Mouse (Mus musculus): ENCODE measurements around the gene Tmem178. TPM values are rescaled to one million over a fixed set of nuclear protein-coding genes. Genes with fewer than 3 reads are reported as not detected.

The Tmem178 gene
- polyA plus RNA-seq, 1 experiment: not detected

DNA sequence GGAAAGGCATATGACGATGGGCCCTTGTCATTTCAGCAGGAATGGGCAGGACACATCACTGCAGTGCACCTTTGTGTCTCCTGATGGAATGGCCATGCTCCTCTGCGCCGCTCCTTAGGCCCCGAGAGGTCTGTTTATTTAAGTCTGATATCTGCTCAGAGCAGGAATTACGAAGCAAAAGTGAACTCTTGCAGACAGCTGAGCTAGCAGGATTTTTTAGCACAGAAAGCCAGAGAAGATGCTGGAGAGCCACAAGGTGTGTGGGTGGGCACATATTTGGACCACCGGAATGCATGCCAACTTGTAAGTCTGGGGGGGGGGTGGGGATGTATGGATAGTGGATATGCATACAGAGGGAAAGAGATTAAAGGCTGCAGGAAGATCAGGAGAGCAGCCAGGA is 13.9 kb downstream of the Tmem178 start:
- no peak overlapping the region for H3K4me3 ChIP-seq (ENCODE audit: insufficient read depth, low read length)
- TF ChIP-seq CTCF (IDR thresholded peaks at IDR 0.05; ENCODE audit: low read depth, low read length) (no peak), POLR2A (IDR thresholded peaks at IDR 0.05; ENCODE audit: borderline replicate concordance, low read depth, low read length) (no peak)
- peaks cover 11% of the 10 kb centered on the region for H3K4me1 ChIP-seq (ENCODE audit: control insufficient read depth, insufficient read depth, low read length)
- H3K27ac ChIP-seq (ENCODE audit: insufficient read depth, low read depth, low read length): no peak overlapping the region

GRCm38 (mm10) chr17:80959840-80960239 is 15.4 kb downstream of the Tmem178 start:
- no peak for TF ChIP-seq CTCF (IDR thresholded peaks at IDR 0.05; ENCODE audit: low read depth, low read length)
- TF ChIP-seq POLR2A (IDR thresholded peaks at IDR 0.05; ENCODE audit: borderline replicate concordance, low read depth, low read length): no peak
- H3K27ac ChIP-seq (ENCODE audit: insufficient read depth, low read depth, low read length): no peak overlapping the region
- H3K4me3 ChIP-seq (ENCODE audit: insufficient read depth, low read length): no peak overlapping the region
- H3K4me1 ChIP-seq (ENCODE audit: control insufficient read depth, insufficient read depth, low read length): peaks cover 11% of the 10 kb centered on the region

GRCm38 (mm10) chr17:80967475-80967874 is 23.0 kb downstream of the Tmem178 start:
- Histone ChIP-seq H3K4me3 (ENCODE audit: insufficient read depth, low read length) (no peak overlapping the region), H3K27ac (ENCODE audit: insufficient read depth, low read depth, low read length) (no peak overlapping the region), H3K4me1 (ENCODE audit: control insufficient read depth, insufficient read depth, low read length) (no peaks in the 10 kb centered on the region)
- TF ChIP-seq POLR2A (IDR thresholded peaks at IDR 0.05; ENCODE audit: borderline replicate concordance, low read depth, low read length): no peak
- no peak for TF ChIP-seq CTCF (IDR thresholded peaks at IDR 0.05; ENCODE audit: low read depth, low read length)

- no peaks in the 10 kb centered on the region for H3K4me1 ChIP-seq (ENCODE audit: control insufficient read depth, insufficient read depth, low read length)
- TF ChIP-seq POLR2A (IDR thresholded peaks at IDR 0.05; ENCODE audit: borderline replicate concordance, low read depth, low read length) (no peak), CTCF (IDR thresholded peaks at IDR 0.05; ENCODE audit: low read depth, low read length) (no peak)
- no peak overlapping the region for H3K27ac ChIP-seq (ENCODE audit: insufficient read depth, low read depth, low read length)
- no peak overlapping the region for H3K4me3 ChIP-seq (ENCODE audit: insufficient read depth, low read length)
Observed at GRCm38 (mm10) chr17:80969643-80970619, 25.5 kb downstream of the Tmem178 start.

GRCm38 (mm10) chr17:80970716-80971115 is 26.3 kb downstream of the Tmem178 start:
- H3K4me3 ChIP-seq (ENCODE audit: insufficient read depth, low read length): no peak overlapping the region
- H3K4me1 ChIP-seq (ENCODE audit: control insufficient read depth, insufficient read depth, low read length): no peaks in the 10 kb centered on the region
- TF ChIP-seq CTCF (IDR thresholded peaks at IDR 0.05; ENCODE audit: low read depth, low read length) (no peak), POLR2A (IDR thresholded peaks at IDR 0.05; ENCODE audit: borderline replicate concordance, low read depth, low read length) (no peak)
- no peak overlapping the region for H3K27ac ChIP-seq (ENCODE audit: insufficient read depth, low read depth, low read length)

- TF ChIP-seq CTCF (IDR thresholded peaks at IDR 0.05; ENCODE audit: low read depth, low read length) (no peak), POLR2A (IDR thresholded peaks at IDR 0.05; ENCODE audit: borderline replicate concordance, low read depth, low read length) (no peak)
- 0 out of 2 replicates have a peak, but pooled peaks cover 3% of the 10 kb centered on the region for H3K4me1 ChIP-seq (ENCODE audit: control insufficient read depth, insufficient read depth, low read length)
- H3K4me3 ChIP-seq (ENCODE audit: insufficient read depth, low read length): no peak overlapping the region
- no peak overlapping the region for H3K27ac ChIP-seq (ENCODE audit: insufficient read depth, low read depth, low read length)
Observed at GRCm38 (mm10) chr17:80972891-80973290, 28.5 kb downstream of the Tmem178 start.

DNA sequence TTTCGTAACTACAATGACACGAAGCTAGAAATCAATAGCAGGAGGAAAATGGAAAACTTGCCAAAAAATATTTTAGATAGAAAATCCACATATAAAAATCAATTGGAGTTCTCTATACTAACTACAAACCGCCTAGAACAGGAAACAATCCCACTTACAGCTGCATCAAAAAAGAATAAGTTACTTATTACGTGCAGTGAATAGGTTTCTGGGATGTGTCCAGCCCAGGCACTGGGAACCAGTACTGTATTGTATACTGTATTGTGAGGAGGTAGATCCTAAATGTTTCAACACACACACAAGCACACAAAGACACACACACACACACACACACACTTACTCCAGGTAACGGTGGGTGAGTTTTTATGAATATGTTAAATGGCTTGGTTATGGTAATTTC is 32.8 kb downstream of the Tmem178 start:
- no peak overlapping the region for H3K4me3 ChIP-seq (ENCODE audit: insufficient read depth, low read length)
- H3K27ac ChIP-seq (ENCODE audit: insufficient read depth, low read depth, low read length): no peak overlapping the region
- H3K4me1 ChIP-seq (ENCODE audit: control insufficient read depth, insufficient read depth, low read length): peaks cover 4% of the 10 kb centered on the region; the same call in 1 of the 2 replicates
- TF ChIP-seq POLR2A (IDR thresholded peaks at IDR 0.05; ENCODE audit: borderline replicate concordance, low read depth, low read length) (no peak), CTCF (IDR thresholded peaks at IDR 0.05; ENCODE audit: low read depth, low read length) (no peak)

DNA sequence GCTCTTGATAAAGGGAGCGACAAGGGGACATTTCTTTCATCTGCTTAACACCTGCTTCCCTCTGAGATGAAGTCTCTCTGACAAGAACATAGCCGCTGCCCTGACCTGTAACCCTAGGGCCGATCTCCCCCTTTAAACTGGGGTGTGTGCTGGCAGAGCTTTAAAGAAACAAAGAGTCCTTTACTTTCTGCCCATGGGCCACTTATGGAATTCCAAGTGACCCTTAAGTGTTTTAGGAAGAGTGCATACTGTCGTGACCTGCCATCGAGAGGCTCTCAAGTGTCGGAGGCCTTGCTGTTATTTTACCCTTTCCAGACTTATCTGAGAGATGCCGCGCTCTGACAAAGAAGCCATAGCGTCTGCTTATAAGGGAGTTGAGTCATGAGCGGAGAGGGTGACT is 35.7 kb downstream of the Tmem178 start:
- no peak overlapping the region for H3K27ac ChIP-seq (ENCODE audit: insufficient read depth, low read depth, low read length)
- no peak overlapping the region for H3K4me3 ChIP-seq (ENCODE audit: insufficient read depth, low read length)
- H3K4me1 ChIP-seq (ENCODE audit: control insufficient read depth, insufficient read depth, low read length): peaks cover 4% of the 10 kb centered on the region; the same call in 1 of the 2 replicates
- no peak for TF ChIP-seq POLR2A (IDR thresholded peaks at IDR 0.05; ENCODE audit: borderline replicate concordance, low read depth, low read length)
- no peak for TF ChIP-seq CTCF (IDR thresholded peaks at IDR 0.05; ENCODE audit: low read depth, low read length)

DNA sequence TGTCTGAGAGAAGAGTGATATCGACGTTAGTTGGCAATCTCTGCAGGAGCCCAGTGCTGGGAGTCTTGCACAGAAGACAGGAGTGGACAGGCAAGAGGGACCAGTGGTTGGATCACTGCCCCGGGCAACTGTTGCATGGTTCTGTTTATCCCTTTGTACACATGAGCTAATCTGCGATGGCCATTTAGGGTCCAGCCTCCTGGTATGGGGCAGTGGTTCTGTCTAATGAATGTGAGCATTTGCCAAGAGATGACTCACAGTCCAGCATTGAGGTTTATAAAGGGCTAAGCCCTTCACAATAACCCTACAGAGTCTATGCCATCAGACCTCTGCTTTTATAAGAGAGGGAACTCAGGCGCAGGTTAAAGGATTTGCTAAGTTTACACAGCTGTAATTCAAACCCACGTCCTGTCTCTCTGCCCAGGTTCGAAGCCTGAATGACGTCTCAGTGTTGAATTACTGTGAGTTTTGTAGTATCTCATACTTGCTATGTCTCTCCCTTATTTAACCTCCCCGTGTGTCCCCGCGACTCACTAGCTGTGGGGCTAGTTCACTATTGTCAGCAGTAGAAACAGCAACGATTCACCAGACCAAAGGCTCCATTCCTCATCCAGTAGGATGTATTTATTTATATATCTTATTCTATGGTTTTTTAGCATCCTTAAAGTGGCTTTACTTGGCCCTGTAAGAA is 37.4 kb downstream of the Tmem178 start:
- H3K27ac ChIP-seq (ENCODE audit: insufficient read depth, low read depth, low read length): no peak overlapping the region
- no peak overlapping the region for H3K4me3 ChIP-seq (ENCODE audit: insufficient read depth, low read length)

GRCm38 (mm10) chr17:80982412-80982787 is 38.0 kb downstream of the Tmem178 start:
- Histone ChIP-seq H3K4me3 (ENCODE audit: insufficient read depth, low read length) (no peak overlapping the region), H3K27ac (ENCODE audit: insufficient read depth, low read depth, low read length) (no peak overlapping the region), H3K4me1 (ENCODE audit: control insufficient read depth, insufficient read depth, low read length) (peaks cover 4% of the 10 kb centered on the region; the same call in 1 of the 2 replicates)
- TF ChIP-seq POLR2A (IDR thresholded peaks at IDR 0.05; ENCODE audit: borderline replicate concordance, low read depth, low read length): no peak
- TF ChIP-seq CTCF (IDR thresholded peaks at IDR 0.05; ENCODE audit: low read depth, low read length): peak; percentile 78

More for the DNA sequence above, 37.4 kb downstream of the Tmem178 start:
- TF ChIP-seq POLR2A (IDR thresholded peaks at IDR 0.05; ENCODE audit: borderline replicate concordance, low read depth, low read length) (no peak), CTCF (IDR thresholded peaks at IDR 0.05; ENCODE audit: low read depth, low read length) (no peak)
- H3K4me1 ChIP-seq (ENCODE audit: control insufficient read depth, insufficient read depth, low read length): peaks cover 4% of the 10 kb centered on the region; the same call in 1 of the 2 replicates

Data from bone marrow macrophage, adult 2 months (primary cell).